Mouse (Mus musculus): ENCODE measurements at regions not wholly inside any gene's neighbourhood (a gene's known extent, or its start where the extent isn't known, plus 50 kb on each side); places are given as distances from the start of the nearest gene placed in this dataset.

DNA sequence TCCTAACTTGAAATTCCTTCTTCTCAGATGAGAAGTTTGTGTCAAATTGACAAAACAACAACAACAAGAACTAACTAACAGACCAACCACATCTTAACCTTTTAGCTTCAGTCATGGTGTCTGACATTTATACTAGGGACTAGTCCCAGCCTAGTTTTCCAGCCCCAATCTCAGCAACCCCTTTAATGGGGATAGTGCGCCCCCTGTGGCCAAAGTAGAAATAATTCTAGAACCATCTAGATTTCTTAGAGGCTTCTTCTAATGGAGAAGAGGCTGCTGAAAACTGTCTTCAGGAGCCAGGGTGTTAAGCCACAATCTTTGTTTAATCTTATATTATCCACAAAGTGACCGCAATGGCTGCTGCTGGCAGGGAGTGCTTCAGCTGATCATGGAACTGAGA, 659.5 kb upstream of the Kdm8 start:
- no peaks in the 10 kb centered on the region for H3K4me1 ChIP-seq
- H3K4me2 ChIP-seq, result no peak overlapping the region
- H3K9me3 ChIP-seq, result no peaks in the 10 kb centered on the region
- no peaks in the 10 kb centered on the region for H3K27me3 ChIP-seq (replicated peaks)
- H3K4me3 ChIP-seq, result no peak overlapping the region
- no peaks in the 10 kb centered on the region for H3K36me3 ChIP-seq (replicated peaks)
- H3K27ac ChIP-seq, result no peak overlapping the region
- no peak for ATAC-seq (replicated peaks)
- H3K9ac ChIP-seq, result no peak overlapping the region
- 75% methylated on average over 2 of the region's 2 CpGs for WGBS

DNA sequence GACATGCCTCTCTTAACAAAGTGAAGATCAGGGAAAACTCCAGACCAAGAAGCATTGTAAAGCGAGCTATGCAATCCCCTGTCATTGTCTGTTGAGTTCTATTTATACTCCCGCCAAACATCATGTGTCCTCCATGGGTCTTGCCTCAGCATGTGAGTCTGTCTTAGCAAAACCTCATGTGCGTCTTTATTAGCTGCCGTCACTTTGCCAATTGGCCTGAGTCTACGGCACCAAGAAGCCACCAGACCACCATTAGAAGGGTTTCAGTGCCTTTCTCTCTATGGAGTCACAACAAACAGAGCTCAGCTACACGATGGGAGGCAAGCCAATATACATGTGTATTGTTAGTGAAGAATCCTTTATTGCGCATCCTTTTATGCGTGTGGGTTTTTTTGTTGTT, 658.6 kb upstream of the Kdm8 start:
- Histone ChIP-seq H3K4me2 (no peak overlapping the region), H3K9me3 (no peaks in the 10 kb centered on the region), H3K4me1 (no peaks in the 10 kb centered on the region), H3K9ac (no peak overlapping the region), H3K27me3 (replicated peaks) (no peaks in the 10 kb centered on the region), H3K36me3 (replicated peaks) (no peaks in the 10 kb centered on the region), H3K27ac (no peak overlapping the region), H3K4me3 (no peak overlapping the region)
- no peak for ATAC-seq (replicated peaks)
- 89% methylated on average over 8 of the region's 8 CpGs for WGBS

DNA sequence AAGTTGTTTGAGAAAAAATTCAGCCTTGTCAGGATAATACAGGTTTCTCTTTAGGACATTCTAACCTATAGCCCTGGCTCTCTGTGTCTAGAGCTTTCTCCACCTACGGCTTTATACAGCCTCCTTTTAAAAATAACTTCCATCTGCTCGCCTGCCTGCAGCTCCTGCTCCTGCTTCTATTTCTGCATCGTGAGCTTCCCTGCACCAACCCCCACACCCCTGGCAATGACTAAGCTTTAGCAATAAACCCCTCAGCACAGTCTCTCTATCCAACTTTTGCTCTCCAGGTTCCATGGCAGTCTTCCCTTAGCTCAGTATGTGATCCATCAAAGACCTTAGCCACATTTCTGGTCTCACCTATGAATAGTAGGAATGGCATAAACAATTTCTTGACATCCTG, 655.7 kb upstream of the Kdm8 start:
- no peak overlapping the region for H3K4me3 ChIP-seq

DNA sequence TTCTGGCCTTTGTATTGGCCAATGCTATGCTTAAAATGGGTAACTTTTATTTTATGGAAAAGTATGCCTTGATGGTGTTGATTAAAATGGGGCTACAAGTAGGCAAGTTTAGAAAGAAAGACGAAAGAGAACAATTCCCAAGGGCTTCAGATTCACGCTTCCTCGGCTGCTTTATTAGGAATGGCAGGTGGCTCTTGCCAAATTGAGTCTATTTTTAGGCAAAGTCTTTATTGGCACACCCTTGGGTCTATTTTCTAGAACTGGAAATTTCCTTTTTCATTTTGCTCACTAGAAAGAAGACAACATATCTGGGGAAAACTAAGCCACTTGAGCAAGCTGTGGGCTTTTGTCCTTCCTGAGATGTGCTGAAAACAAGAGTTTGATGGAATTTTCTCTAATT, 641.4 kb upstream of the Kdm8 start:
- Histone ChIP-seq H3K27ac (no peak overlapping the region), H3K9me3 (no peaks in the 10 kb centered on the region), H3K36me3 (replicated peaks) (no peaks in the 10 kb centered on the region), H3K9ac (no peak overlapping the region), H3K4me3 (no peak overlapping the region), H3K4me2 (no peak overlapping the region), H3K4me1 (no peaks in the 10 kb centered on the region), H3K27me3 (replicated peaks) (no peaks in the 10 kb centered on the region)
- ATAC-seq (replicated peaks), result no peak
- WGBS, result 55% methylated on average over 3 of the region's 3 CpGs

More for the DNA sequence above, 655.7 kb upstream of the Kdm8 start:
- 89% methylated on average over 3 of the region's 3 CpGs for WGBS
- Histone ChIP-seq H3K4me2 (no peak overlapping the region), H3K4me1 (no peaks in the 10 kb centered on the region), H3K9me3 (no peaks in the 10 kb centered on the region), H3K9ac (no peak overlapping the region), H3K27me3 (replicated peaks) (no peaks in the 10 kb centered on the region), H3K27ac (no peak overlapping the region), H3K36me3 (replicated peaks) (no peaks in the 10 kb centered on the region)
- ATAC-seq (replicated peaks), result no peak

DNA sequence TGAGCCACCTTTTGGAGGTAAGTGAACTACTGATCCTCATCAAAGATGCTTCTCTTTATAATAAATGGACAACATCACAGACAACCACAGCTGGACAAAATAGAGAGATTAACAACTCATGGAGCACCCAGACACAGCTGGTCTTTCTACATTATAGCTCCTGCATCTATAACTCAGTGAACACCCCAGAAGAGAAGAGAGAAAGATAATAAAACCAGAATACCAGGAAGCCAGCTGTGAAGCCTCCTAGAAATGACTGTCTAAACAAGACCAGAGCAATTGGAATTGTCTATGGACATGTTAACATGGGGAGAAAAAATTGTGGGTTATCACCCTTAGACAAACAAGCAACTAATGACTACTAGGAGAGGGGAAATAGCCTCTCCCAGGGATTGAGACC, 609.8 kb upstream of the Kdm8 start:
- Histone ChIP-seq H3K4me3 (no peak overlapping the region), H3K27me3 (replicated peaks) (no peaks in the 10 kb centered on the region), H3K9ac (no peak overlapping the region), H3K4me1 (no peaks in the 10 kb centered on the region), H3K4me2 (no peak overlapping the region), H3K9me3 (no peaks in the 10 kb centered on the region), H3K36me3 (replicated peaks) (no peaks in the 10 kb centered on the region), H3K27ac (no peak overlapping the region)
- no peak for ATAC-seq (replicated peaks)

DNA sequence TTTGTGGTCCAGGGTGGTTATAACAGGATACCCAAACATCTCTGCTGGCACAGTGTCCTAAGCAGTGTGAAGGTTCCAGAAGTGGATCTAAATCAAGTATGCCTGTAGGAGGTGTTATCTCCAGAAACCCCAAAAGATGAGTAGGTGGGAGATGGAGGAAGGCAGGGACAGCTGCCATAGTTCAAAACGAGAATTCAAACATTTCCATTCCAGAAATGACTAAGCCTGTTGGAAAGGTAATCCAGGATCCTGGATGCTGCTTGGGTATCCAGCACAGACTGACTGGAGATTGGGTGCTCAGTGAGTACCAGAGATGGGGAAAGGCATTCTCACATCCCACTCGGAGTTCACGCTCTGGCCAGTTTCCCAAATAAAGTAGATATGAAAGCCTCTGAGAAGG, 607.9 kb upstream of the Kdm8 start:
- H3K9ac ChIP-seq, result no peak overlapping the region
- no peak overlapping the region for H3K4me3 ChIP-seq
- ATAC-seq (replicated peaks), result no peak
- H3K4me1 ChIP-seq, result no peaks in the 10 kb centered on the region
- H3K27ac ChIP-seq, result no peak overlapping the region
- WGBS, result 83% methylated on average over 3 of the region's 3 CpGs
- H3K36me3 ChIP-seq (replicated peaks), result no peaks in the 10 kb centered on the region
- H3K27me3 ChIP-seq (replicated peaks), result no peaks in the 10 kb centered on the region
- H3K4me2 ChIP-seq, result no peak overlapping the region
- H3K9me3 ChIP-seq, result no peaks in the 10 kb centered on the region

DNA sequence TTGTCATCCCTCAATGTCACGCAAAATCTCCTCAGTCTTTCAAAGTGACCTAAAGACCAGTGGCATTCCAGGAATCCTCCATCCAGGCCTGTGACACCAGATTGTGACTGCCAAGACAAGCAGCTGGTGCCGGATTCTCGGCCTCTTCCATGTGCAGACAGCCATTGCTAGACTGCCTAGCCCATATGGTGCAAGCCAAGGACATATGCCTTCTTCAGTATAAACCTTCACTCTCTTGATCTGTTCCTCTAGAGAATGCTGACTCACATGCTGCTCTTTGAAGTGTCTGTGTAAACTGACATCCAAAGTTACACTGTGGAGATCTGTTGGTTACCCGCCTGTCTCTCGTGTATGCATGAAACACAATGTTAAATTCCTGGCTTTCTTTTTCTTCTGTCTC, 589.4 kb upstream of the Kdm8 start:
- 90% methylated on average over 5 of the region's 5 CpGs for WGBS
- ATAC-seq (replicated peaks), result no peak
- H3K9me3 ChIP-seq, result no peaks in the 10 kb centered on the region
- H3K4me3 ChIP-seq, result no peak overlapping the region
- no peaks in the 10 kb centered on the region for H3K4me1 ChIP-seq
- no peak overlapping the region for H3K9ac ChIP-seq
- no peaks in the 10 kb centered on the region for H3K27me3 ChIP-seq (replicated peaks)
- no peaks in the 10 kb centered on the region for H3K36me3 ChIP-seq (replicated peaks)
- no peak overlapping the region for H3K4me2 ChIP-seq
- no peak overlapping the region for H3K27ac ChIP-seq

DNA sequence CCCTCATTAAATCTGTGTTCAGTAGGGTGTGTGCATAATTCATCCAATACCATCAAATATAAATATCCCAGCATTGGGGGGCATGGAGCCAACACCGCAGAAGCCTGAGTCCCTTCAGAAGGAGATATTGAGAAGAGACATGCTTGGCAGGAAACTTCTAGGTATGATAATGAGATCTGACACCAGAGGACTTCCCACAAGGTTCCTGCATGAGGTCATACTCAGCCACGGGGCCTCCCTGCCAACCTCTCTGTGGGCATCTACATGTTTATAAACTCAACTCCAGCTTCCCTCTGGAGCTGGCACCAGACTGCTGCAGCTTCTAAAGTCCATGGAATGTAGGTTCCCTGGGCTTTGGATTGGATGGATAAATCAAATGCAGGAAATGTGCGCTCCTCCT, 587.4 kb upstream of the Kdm8 start:
- Histone ChIP-seq H3K4me1 (no peaks in the 10 kb centered on the region), H3K9ac (no peak overlapping the region), H3K4me3 (no peak overlapping the region), H3K27me3 (replicated peaks) (no peaks in the 10 kb centered on the region), H3K27ac (no peak overlapping the region), H3K4me2 (no peak overlapping the region), H3K36me3 (replicated peaks) (no peaks in the 10 kb centered on the region), H3K9me3 (no peaks in the 10 kb centered on the region)
- whole genome bisulfite sequencing, result 73% methylated on average over 3 of the region's 3 CpGs
- no peak for ATAC-seq (replicated peaks)

DNA sequence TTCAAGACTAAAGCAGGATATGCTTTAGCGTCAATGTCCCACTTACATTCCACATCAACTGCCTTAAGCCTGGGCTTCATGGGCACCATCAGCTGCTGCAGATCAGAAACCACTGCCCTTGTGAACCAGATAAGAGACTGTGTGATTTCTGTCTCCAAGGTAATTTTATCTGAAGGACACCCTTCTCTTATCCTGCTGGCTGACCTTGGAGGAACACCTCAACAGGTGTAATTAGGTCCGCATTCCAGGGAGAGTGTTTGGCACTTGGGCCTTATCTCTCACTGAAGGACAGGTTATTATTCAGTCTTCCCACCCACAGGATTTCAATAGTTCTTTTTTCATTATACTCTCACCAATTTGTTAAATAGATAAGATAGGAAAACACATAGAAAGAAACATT, 583.1 kb upstream of the Kdm8 start:
- ATAC-seq (replicated peaks), result no peak
- 96% methylated on average over 2 of the region's 2 CpGs for WGBS

DNA sequence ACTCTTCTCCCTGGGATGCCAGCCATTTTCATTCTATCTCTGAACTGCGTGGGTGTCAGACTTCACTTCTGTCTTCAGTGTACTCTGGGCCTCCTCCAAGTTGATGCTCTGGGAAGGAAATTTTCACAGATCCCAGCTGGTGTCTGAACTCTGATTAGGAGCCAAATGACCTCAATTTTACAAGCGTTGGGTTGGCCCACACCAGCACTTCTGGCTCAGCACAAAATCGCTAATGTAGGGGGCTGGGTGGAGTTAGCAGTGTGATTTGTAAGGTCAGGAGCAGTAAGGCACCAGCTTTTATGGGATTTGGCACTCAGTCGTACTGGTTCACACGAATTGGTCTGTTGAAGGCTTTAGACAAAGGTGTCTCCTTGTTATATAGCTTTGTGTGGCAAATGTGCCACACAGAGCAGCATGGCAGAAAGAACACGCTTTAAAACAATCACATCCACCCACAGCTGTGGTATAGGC, 576.3 kb upstream of the Kdm8 start:
- no peak overlapping the region for H3K4me2 ChIP-seq
- no peaks in the 10 kb centered on the region for H3K9me3 ChIP-seq
- H3K9ac ChIP-seq, result no peak overlapping the region
- H3K4me1 ChIP-seq, result no peaks in the 10 kb centered on the region
- no peaks in the 10 kb centered on the region for H3K36me3 ChIP-seq (replicated peaks)
- no peak overlapping the region for H3K27ac ChIP-seq
- no peak overlapping the region for H3K4me3 ChIP-seq
- no peak for ATAC-seq (replicated peaks)
- 61% methylated on average over 6 of the region's 6 CpGs for WGBS
- H3K27me3 ChIP-seq (replicated peaks), result no peaks in the 10 kb centered on the region

More for the DNA sequence above, 583.1 kb upstream of the Kdm8 start:
- H3K4me1 ChIP-seq, result no peaks in the 10 kb centered on the region
- no peak overlapping the region for H3K27ac ChIP-seq
- no peak overlapping the region for H3K9ac ChIP-seq
- no peaks in the 10 kb centered on the region for H3K9me3 ChIP-seq
- no peaks in the 10 kb centered on the region for H3K36me3 ChIP-seq (replicated peaks)
- H3K27me3 ChIP-seq (replicated peaks), result no peaks in the 10 kb centered on the region
- H3K4me2 ChIP-seq, result no peak overlapping the region
- no peak overlapping the region for H3K4me3 ChIP-seq

DNA sequence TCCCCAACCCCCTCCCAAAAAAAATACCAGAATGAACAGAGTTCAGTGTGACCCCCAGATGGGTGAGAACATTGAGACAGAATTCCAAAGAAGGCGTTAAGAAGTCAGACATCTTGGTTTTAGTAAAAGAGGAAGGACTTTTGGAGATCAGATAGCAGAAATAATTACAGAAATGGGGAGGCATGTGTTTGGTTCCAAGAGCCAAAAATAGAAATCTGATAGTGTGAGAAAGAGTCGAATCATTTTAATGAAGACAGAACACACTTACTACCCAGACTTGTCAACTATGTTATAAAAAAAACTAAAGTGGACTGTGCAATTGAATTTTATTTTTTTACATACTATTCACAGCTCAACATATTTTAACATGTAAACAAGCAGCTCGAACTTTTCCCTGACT, 575.9 kb upstream of the Kdm8 start:
- 79% methylated on average over 3 of the region's 3 CpGs for WGBS
- H3K9me3 ChIP-seq, result no peaks in the 10 kb centered on the region
- H3K27ac ChIP-seq, result no peak overlapping the region
- H3K4me1 ChIP-seq, result no peaks in the 10 kb centered on the region
- no peak for ATAC-seq (replicated peaks)
- H3K9ac ChIP-seq, result no peak overlapping the region
- H3K36me3 ChIP-seq (replicated peaks), result no peaks in the 10 kb centered on the region
- no peak overlapping the region for H3K4me2 ChIP-seq
- no peaks in the 10 kb centered on the region for H3K27me3 ChIP-seq (replicated peaks)
- no peak overlapping the region for H3K4me3 ChIP-seq

DNA sequence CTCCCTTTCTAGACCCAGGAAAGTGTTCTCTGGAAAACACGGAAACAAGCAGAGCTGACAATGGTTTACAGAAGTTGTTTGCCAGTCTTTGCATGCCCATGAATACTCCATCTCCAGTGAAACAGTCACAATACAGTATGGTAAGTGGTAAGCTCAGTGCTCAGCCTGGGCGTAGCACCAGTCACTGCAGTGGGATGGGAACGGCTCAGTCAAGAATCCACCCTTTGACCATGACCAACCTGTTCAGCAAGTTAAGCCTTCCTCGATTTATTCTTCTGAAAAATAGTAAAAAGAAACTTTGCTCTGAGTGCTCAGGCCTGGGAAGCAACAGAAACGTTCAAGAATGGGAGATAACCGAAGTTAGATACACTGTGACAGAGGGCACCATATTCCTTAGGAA, 563.7 kb upstream of the Kdm8 start:
- H3K27ac ChIP-seq, result no peak overlapping the region
- H3K4me3 ChIP-seq, result no peak overlapping the region
- no peaks in the 10 kb centered on the region for H3K4me1 ChIP-seq
- no peak overlapping the region for H3K9ac ChIP-seq
- H3K36me3 ChIP-seq (replicated peaks), result no peaks in the 10 kb centered on the region
- H3K4me2 ChIP-seq, result no peak overlapping the region
- WGBS, result 90% methylated on average over 6 of the region's 6 CpGs
- no peaks in the 10 kb centered on the region for H3K9me3 ChIP-seq
- no peaks in the 10 kb centered on the region for H3K27me3 ChIP-seq (replicated peaks)
- no peak for ATAC-seq (replicated peaks)

DNA sequence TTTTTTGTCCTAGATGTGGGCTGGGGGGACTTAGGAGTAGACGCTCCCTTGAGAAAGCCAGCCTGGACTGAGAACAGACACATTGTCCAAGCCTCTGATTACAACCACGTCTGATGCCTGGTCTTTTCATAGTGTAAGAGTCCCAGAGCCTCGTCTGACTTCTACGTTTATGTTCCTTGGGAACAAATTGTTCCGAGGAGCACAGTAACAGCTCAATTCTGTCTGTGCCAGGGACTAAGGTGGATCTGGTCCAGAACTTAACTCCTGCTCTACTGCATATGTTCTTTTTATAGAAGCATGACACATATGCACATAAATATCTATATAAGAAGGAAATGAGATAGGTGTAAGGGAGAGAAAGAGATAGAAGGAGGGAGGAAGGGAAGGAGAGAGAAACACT, 537.2 kb upstream of the Kdm8 start:
- H3K4me2 ChIP-seq, result no peak overlapping the region
- 44% methylated on average over 5 of the region's 5 CpGs for WGBS
- H3K9me3 ChIP-seq, result no peaks in the 10 kb centered on the region
- no peak overlapping the region for H3K27ac ChIP-seq
- H3K4me1 ChIP-seq, result no peaks in the 10 kb centered on the region
- H3K36me3 ChIP-seq (replicated peaks), result no peaks in the 10 kb centered on the region
- no peaks in the 10 kb centered on the region for H3K27me3 ChIP-seq (replicated peaks)
- ATAC-seq (replicated peaks), result no peak
- no peak overlapping the region for H3K9ac ChIP-seq
- no peak overlapping the region for H3K4me3 ChIP-seq
